Mouse (Mus musculus) T-helper 2 cell (primary cell): Measurements from ENCODE around the gene Myo3b.

Experiments used
- in situ Hi-C: fragments of 300-600 bp; cut with MboI, MseI; formaldehyde crosslinking; loops from one replicate; pipeline ENCODE4 v1.15.1; 2025; ENCODE audit warnings: high pct_unique_total_duplicates

The Myo3b gene

DNA sequence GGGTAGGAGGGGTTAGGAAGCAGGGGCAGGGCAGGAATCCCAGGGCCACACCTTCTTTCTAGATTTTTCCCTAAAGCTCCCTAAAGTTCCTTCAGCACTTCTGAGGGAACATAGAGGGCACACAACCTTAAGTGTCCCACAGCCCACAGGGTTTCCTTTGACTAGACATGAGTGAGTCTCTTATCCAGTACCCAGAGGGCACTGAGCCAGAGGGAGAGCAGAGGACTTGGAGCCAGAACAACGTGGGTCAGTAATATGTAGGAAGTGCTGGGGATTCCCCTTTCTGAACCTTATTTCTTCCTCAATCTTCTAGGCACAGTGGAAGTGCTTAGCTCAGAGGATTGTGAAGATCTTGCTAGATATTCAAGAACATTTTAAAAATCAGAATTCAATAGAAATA lies 308.6 kb downstream of the Myo3b start:
- in situ Hi-C loops, result no loop called here

DNA sequence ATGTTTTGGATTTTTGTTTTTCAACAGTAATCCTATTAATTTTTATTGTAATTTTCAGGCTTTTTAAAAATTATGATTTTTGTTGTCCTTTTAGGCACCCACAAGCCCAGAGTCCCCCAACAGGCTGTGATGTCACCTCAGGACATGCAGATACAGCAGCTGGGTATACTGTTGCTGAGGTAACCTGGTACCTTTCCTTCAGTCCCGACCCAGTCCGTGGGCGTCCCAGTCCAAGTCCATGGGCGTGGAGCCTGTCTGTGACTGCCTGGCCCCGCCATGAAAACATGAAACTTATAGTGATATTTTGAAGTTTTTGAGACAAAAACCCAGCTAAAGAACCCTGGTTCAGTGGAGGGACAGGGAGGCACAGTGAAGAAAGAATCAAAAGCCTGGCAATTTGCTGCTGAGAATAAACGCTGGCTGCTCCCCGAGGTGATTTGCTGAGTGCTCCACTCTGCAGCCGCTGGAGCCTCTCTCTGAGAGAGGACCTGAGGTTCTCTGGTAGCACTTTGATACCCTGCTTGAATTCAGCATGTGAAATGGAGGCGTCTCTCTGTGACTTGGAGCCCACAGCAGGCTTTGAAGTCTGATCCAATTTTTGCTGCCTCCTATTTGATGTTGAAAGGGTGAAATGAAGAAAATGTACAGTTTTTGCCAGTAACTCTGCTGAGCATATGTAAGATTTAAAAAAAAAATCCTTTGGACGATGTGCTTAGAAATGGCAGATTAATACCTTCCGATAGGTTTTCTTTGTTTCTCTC lies 310.0 kb downstream of the Myo3b start:
- in situ Hi-C loops, result no loop called here

DNA sequence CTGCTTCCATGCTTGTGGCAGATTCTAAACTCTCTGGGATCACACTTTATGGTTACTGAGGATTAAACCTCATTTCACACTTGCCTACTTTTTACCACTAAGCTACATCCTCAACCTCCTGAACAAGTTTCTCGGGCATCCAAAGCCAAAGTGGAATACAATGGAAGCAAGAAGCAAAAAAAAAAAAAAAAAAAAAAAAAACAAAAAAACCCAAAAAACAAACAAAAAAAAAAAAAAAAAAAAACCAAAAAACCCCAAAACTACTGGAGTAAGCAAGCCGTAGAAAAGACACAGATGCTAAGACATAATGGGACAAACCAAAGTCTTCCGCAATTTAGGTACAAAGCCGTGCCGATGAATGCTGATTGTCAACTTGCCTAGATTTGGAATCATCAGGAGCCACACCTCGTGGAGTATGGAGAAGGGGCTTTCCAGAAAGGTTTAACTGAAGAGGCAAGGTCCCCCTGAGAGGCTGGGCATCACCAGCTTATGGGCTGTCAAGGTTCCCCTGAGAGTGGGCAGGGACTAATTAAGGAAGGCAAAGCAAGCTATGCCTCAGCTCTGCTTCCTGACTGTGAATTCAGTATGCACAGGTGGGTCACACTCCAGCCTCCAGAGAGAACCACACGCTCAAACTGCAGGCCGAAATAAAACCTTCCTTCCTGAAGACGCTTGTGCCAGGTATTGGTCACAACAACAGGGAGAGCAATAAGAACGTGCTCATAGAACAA lies 313.7 kb downstream of the Myo3b start:
- in situ Hi-C loops, result no loop called here

DNA sequence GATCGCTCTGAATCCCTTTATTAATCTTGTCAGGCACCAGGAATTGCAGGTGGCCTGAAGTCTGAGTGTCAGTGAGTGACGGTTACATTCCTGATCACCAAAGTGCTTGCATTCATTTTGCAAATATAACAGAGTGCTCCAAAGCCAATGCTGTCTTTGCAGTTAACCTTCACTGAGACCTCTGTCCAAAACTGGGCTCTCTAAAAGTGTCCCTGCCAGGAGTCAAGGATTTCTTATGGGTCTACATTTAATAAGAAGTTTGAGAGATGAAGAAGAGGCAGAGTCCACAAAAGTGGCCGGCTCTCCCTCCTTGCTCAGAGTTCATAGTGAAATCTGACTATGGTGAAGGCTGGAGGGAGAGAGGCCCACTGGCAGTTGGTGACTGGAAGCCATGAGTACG lies 315.1 kb downstream of the Myo3b start:
- in situ Hi-C loops, result no loop called here

DNA sequence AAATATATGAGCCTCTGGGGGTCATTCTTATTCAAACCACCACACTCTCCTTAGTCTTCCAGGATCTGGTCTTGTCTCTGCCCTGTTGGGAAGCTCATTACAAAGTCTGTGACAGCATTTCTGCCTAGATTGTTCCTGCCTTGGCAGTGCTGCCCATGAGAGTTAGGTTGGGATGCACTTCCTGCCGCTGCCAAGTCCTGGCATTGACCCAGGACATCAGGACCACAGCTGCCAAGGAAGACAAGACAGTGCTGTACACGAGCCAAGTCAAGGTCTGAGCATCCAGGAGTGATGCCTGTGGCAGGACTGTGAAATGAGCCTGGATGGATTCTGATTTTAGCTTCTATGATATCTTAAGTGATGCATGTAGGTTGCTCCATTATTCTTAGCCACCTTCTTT lies 316.1 kb downstream of the Myo3b start:
- in situ Hi-C loops, result no loop called here

DNA sequence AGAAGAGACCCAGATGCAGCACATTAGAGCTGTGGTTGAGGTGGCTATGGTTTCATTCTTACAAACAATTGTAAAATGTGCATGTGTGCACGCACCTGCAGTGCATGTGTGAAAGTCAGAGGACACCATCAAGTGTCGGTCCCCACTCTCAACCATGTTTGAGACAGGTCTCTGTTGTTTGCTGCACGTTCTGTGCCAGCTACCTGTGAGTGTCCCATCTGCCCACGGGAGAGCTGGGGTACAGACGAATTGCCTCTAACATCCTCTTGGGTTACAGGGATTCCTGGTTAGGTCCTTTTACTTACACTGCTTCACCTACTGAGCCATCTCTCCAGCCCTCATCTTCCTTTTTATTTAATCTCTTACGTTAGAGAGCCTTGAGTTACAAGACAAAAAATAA lies 330.5 kb downstream of the Myo3b start:
- in situ Hi-C loops, result no loop called here

DNA sequence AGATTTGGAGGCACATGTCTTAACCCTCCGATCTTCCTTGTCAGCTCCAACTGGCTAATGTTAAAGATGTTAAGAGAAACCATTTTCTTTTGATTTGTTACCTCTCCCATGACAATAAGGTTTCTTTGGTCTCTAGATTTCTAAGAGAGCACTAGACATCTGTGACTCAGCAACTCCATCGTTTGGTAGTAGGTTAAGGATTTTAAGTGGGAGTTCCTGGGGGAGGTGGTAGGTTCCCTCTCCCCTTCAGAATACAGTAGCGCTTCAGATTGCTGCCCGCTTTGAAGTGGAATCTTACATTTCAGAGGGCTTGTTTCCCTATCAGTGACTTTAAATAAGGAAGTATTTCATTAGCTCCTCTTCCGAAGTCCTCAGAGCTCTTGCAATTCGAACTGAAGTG lies 340.4 kb downstream of the Myo3b start:
- in situ Hi-C loops, result no loop called here

DNA sequence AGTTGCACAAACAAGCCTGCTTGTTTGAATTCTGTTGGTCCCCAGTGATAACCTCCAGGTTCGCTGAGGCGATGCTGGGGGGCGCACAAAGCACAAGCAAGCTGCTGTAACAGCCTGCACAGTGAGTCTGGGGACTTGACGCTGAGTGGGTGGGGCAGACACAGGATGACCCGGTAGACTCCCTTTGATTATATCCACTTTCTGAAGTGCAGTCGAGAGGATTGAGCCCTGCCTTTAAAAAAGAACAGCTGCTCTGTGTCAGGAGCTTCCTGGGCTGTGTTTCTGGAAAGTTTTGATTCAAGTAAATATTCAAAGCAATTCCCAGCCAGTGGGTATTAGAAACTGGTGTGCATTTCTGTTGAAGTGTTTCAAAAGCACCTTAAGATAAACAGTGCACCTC lies 341.0 kb downstream of the Myo3b start:
- in situ Hi-C loops, result no loop called here

DNA sequence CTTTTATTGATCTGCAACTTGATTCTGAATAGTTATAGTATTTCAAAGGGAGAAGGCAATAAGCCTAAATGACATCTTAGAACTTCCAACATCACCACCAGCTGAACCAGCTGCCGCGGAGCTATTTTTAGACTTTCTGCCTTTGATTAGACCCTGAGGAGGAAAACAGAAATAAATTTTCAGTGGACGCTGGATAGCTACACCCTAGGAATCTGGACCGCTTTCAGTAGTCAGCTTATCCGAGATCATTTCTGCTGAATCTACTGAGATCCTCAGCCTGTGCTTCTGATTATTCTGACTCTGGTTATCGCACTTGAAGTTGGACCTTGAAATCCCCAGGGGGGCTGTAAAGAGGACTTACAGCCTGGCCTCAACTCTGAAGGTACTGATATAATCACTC lies 349.7 kb downstream of the Myo3b start:
- in situ Hi-C loops, result no loop called here

DNA sequence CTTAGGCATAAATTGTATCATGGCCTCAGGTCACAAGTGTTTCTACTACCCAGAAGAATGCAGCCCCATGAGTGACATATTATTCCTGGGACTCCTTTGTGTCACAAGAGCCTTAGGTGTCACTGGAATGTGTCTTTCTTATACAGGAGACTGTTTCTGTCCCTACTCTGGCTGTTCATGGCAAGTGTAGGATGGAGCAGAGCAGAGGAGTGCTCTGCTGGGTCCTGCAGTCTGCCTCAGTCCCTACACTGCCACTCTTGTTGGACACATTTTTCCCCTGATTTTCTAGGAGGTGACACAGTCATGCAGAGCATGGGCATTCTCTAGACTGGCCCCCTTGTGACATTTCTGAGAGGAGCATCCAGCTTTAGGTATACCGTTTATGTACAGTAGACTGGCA lies 350.2 kb downstream of the Myo3b start:
- in situ Hi-C loops, result no loop called here

DNA sequence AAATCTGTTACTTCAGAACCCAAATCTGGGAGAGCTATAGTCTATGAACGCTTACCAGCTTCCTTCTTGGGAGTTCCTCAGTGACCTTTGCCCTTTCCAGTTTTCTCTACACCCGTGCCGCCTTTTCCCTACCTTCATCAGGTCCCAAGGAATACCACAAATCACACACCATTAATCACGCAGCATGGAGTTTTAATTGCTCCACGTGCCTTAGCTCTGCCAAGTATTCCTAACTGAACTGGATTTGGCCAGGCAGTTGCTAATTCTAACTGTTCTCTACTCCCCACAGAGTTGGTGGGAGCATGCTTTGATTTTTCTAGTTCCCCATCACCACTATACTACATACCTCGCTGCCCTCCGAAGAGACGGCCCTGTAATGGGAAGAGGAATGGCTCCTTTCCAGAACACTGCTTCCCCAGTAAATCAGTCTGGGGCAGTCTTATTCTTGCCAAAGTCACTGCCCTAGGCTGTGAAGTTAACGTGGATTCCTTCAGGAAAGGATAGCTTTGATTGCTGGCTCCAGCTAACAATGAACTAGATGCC lies 358.9 kb downstream of the Myo3b start:
- in situ Hi-C loops, result no loop called here

DNA sequence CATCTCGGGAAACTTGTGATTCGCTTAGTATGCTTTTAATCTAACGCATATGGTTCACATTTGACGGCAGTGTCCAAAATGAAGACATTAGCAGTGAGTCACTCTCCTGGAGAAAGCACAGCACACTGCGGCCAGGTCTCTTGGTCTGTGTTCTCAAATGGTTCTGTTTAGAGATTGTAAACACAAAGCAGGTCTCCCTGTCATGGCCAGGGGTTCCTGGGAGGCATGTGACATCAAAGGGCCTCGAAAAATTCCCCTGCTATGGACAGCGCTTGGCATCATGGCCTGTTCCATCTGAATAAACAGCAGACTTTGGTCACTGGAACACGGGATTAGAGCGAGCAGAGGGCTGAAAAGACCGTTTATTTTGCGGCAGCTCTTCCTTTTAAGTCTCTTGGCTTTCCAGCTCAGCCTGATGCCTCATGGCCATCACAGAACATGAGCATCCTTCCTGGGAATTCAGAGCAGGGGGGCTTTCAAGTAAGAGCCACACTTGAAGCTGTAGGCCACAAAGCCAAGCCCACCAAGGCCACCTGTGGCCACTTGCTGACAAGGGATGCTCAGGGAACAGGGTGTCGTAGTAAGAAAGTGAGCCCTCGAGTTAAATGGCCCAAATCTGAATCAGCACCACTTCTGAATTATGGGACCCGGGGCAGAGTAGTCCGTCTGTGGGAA lies 360.7 kb downstream of the Myo3b start:
- in situ Hi-C loops, result no loop called here

DNA sequence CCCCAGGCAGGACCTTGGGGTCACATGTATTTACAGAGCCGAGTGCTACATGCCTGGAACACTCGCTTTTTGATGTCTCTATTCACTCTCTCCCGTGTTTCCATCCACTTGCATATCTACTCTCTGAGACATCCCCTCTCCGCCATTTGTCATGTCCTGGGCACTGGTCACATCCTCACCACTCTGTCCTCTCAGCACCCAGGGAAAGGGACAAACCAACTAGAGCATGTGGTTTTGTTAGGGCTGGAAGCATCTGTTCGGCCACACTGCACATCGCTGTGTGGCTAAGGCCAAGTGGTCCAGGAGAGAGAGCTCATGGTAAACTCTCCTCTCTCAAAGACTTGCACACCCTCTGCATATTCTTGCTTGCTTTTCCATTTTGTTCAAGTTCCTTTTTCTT lies 361.4 kb downstream of the Myo3b start:
- in situ Hi-C loops, result no loop called here

DNA sequence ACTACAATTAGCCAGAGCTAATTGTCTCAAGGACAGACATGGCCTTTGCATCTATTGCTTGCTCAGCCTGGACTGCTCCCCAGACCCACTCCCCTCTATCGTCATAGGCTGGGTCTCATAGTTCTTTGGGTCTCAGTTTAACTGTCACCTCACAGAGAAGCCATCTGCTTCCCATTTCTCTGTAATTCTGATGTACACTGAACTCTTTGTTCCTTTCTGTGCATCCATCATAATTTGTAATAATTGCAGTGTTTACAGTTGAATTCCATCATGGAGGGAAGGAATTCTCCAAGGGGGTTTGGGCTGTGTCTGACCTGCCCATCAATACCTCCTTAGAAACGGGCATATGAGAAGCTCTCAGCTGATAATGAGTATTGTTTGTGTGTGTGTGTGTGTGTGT lies 365.4 kb downstream of the Myo3b start:
- in situ Hi-C loops, result no loop called here

DNA sequence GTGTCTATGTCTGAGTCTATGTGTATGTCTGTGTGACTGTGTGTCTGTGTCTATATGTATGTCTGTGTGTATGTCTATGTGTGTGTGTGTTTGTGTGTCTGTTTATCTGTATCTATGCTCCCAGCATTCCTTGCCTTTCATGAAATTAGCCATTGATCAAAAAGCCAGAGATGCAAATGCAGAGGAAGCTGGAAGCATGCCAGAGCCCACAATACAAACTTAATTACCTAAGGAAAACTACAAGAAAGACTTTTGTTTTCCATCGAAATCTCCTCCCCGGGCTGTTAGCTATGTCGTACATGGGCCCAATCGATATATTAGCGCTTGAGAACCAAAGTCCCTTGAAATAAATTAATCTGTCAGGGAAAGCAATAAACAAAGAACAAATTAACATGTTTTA lies 367.9 kb downstream of the Myo3b start:
- in situ Hi-C loops, result no loop called here

DNA sequence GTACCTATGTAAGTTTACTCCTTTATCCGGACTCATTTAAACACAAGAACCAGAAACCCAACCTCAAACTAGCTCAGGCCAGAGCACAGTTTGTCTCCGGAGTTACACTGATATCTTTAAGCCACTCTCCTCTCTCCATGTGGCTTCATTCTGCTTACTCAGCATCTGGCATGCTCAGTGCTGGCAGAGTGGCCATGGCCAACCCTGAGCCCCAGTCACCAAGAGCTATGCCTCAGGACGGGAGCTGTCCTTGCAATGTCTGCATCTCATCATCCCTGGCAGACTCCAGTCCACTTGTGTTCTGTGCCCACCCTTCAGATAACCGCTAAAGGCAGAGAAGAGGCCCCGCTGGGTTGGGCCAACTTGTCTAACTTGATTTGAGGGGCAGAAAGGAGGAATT lies 368.8 kb downstream of the Myo3b start:
- in situ Hi-C loops, result no loop called here

DNA sequence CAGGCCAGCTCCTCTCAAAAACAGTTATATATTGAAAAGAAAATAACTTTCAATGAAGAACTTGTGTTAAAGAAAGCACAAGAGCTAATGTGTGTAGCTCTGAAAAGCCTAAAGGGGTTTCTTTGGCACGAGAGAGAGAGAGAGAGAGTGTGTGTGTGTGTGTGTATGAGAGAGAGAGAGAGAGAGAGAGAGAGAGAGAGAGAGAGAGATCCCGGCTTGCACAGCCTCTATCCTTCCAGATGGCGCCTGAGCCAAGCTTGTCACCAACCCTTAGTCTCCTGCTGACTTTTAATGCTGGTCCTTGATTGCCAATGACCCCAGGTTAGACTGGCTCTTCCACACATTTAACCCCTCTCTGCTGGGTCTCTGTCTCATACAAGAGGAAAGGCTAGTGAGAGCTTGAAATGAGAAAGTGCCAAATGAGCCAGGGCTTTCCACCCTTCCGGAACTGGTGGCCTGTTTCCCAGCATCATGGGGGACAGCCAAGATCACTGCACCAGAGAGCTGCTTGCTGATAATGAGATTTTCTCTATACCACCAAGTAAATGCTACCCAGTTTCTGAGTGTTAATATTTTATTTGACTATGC lies 371.5 kb downstream of the Myo3b start:
- in situ Hi-C loops, result no loop called here

DNA sequence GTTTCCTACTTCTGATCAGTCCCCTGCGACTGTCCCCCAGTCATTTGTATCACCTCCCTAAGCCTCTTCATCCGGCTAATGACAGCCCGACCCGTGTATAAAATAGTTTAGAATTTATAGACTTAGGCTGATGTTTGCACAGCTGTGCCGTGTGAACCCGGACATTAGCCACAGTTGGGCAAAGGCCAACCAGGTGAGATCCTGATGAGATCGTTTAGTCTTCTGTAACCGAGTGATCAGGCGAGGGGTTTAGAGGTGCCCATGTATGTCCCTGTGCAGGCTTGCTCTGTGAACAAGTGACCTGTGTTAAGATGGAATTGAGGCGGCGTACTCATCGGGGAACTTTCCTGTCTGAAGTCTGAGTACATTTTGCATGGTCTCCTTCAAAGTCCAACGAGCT lies 373.4 kb downstream of the Myo3b start:
- in situ Hi-C loops, result no loop called here

DNA sequence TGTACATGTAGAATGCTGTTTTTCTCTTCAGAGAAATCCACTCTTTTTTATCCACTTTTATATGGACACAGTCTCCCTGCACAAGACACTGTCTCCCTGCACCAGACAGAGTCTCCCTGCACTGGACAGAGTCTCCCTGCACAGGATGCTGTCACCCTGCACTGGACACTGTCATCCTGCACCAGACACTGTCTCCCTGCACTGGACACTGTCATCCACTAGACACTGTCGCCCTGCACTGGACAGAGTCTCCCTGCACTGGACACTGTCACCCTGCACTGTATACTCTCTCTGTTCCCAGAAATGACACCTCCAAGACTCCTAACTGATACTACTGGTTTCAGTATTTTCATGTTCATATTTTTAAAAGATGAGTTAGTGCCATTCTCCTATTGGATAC lies 375.5 kb downstream of the Myo3b start:
- in situ Hi-C loops, result no loop called here

DNA sequence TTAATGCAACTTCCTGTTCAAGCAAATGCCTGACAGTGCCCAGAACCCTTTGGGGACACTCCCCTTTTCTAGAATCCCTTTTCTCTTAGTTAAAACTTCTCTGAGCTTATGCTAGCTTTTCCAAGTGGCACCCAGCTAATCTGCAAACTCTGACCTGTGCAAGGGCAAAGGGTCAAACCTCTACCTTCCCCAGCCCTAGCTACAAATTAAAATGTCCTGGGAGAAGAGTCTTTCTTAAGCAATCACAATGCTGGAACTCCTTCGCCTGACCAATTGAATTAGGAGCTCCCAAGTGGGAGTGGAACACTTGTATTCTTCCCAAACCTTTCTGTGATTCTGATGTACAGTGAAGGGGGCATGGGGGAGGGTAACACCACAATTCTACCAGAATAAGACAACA lies 376.6 kb downstream of the Myo3b start:
- in situ Hi-C loops, result no loop called here

DNA sequence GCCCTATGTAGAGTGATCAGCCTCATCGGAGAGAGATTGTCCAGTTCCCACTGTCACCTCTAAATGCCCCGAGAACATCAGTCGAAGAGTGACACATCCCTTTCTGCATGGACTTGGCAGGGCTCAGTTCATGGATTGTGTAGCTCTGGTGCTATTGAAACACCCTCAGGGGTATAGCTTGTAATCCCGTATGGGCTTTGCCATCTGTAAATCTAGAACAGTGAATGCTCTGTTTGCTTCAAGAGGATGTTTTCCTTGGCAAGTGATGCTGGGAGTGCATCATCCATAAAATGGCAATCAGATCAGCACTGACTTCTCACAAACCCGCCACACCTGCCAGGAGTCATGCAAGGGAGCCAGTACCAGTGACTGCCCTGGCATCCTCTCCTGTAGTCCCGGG lies 380.4 kb downstream of the Myo3b start:
- in situ Hi-C loops, result no loop called here

DNA sequence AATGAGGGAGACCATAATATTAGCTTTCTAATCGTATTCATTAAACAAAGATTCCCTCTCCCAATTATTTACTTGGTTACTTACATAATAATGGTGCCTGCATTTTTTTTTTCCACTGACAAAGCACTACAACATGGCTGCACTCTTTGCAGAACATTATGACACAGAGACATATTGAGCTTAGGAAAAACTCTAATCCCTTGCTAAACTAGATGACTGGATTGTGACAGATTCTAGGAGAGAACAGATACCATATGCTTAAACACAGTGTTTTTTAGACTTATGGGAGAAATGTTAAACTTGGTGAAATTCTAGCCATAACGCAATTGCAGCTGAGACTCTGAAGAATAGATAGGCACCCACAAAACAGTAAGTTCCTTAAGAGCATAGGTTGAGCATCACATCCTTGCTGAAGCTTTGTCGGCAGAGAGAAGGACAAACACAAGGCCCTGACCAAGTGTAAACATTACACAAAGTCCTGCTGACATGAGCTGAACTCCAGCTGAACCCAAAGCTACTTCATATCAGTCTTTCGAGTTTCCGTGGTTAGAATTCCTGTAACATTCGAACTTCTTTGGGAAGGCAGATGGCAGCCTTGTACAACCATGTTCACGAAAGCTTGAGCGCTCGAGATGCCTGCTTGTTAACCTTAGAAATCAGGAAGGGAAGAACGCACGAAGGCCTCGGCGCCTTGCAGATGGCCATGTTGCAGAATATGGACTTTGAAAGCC lies 382.4 kb downstream of the Myo3b start:
- in situ Hi-C loops, result no loop called here
